Mouse (Mus musculus) forebrain, postnatal 0 days (tissue): ENCODE data around the gene Kif3b. TPM values are rescaled to one million over a fixed set of nuclear protein-coding genes. Genes with fewer than 3 reads are reported as not detected.

Experiments
- ATAC-seq: fragments of 200-750 bp; cut with Nextera tagmentation; 2 replicates; pipeline ENCODE4 v1.8.0; 2017; ENCODE audit warnings: mild to moderate bottlenecking, moderate library complexity
- DNase-seq: peaks from one replicate; pipeline ENCODE4 v3.0.0-alpha.2; 2015
- H3K27ac ChIP-seq: fragments of 300-500 bp; sonication (generic); 2 replicates; pipeline ENCODE4 v1.5.1; 2014; ENCODE audit warnings: low read depth, mild to moderate bottlenecking, antibody characterized with exemption, low read length, moderate library complexity, mixed read lengths
- H3K27me3 ChIP-seq: fragments of 300-500 bp; sonication (generic); 2 replicates; pipeline ENCODE4 v1.6.1; 2014; ENCODE audit warnings: mild to moderate bottlenecking, low read length, mixed read lengths; ENCODE audit not compliant: insufficient read depth
- H3K36me3 ChIP-seq: fragments of 300-500 bp; sonication (generic); 2 replicates; pipeline ENCODE4 v1.6.1; 2014; ENCODE audit warnings: mild to moderate bottlenecking, moderate library complexity; ENCODE audit not compliant: insufficient read depth
- H3K4me1 ChIP-seq: fragments of 300-500 bp; sonication (generic); 2 replicates; pipeline ENCODE4 v1.6.1; 2014; ENCODE audit warnings: antibody characterized with exemption; ENCODE audit not compliant: insufficient read depth
- H3K4me2 ChIP-seq: fragments of 300-500 bp; sonication (generic); 2 replicates; pipeline ENCODE4 v1.6.1; 2014; ENCODE audit warnings: low read depth, mild to moderate bottlenecking, moderate library complexity
- H3K4me3 ChIP-seq: fragments of 300-500 bp; sonication (generic); 2 replicates; pipeline ENCODE4 v1.5.1; 2014; ENCODE audit warnings: low read depth, low read length, mixed read lengths
- H3K9ac ChIP-seq: fragments of 300-500 bp; sonication (generic); 2 replicates; pipeline ENCODE4 v1.6.1; 2014; ENCODE audit warnings: mild to moderate bottlenecking
- H3K9me3 ChIP-seq: fragments of 300-500 bp; sonication (generic); 2 replicates; pipeline ENCODE4 v1.6.1; 2016; ENCODE audit warnings: low read length
- CTCF ChIP-seq: sonication (generic); IDR thresholded peaks from 2 replicates; pipeline ENCODE4 v1.5.1; 2016; ENCODE audit warnings: antibody characterized with exemption, control low read depth, low read depth
- whole genome bisulfite sequencing: fragments of 180-500 bp; shearing (Covaris S2); extraction: QIAGEN DNeasy Blood & Tissue Kit; methylation state at CpG from one replicate; pipeline ENCODE4 v1.1.7; 2014; 5-methylcytosine and 5-hydroxymethylcytosine counted together
- polyA plus RNA-seq: library from polyadenylated mRNA; unstranded; fragments of >200 nt; fragmentation: Nextera tagmentation; extraction: Ambion mirVana; gene quantifications from 2 replicates; pipeline ENCODE4 v1.2.1, GENCODE M21; 2015
- total RNA-seq: library from RNA; depleted of rRNA; stranded (reverse); fragments of >200 nt; gene quantifications from 2 replicates; pipeline ENCODE4 v1.2.3, GENCODE M21; 2014

The Kif3b gene
- total and polyA plus RNA-seq, 2 experiments from 2014 or later, result 20.6 to 62.5 TPM

DNA sequence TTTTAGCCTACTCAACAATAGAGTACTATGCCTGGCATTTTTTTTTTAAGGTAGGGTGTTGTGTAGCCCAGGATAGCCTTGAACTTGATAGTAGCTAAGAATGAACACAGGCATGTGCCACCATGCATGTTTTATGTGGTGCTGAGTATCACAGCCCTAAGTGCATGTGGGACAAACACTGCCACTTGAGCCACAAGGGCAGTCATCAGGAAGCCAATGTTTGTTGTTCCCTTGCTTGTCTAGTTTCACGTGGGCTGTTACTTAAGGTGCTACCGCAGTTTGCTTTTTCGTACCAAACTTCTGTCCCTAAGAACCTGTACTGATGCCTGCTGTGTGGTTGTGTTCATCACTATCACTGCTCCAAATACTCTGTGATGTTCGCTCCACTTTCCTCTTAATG is 27.2 kb downstream of the Kif3b start:
- no peak overlapping the region for H3K27ac ChIP-seq

DNA sequence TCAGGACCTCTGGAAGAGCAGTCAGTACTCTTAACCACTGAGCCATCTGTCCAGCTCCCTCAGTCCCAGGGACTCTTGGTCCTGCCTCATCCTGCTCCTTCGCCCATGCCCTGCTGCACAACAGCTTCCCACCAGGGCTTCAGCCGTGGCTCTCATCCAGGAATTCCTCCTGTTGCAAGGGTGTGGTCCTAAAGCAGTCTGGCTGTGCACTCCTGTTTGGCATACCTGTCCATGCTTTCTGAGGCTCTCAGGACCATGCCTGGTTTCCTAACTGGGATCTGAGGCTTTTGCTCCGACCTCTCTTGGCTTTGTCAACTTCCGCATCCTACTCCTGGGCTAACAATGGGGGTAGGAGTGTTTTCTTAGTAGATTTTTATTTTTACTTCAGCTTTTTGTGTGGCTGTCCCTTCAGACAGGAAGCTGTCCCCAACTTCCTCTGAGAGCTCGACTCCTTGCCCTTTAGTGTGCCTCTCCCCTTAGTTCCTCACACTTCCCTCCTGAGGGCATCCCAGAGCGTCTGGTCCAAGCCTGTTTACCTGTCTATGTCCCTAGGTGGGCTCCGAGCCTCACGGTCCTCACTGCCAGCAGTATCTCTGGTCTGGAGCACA is 27.9 kb downstream of the Kif3b start:
- no peak overlapping the region for H3K27ac ChIP-seq
- no peak for TF ChIP-seq CTCF
- no peak overlapping the region for H3K4me2 ChIP-seq

More for the DNA sequence above, 27.2 kb downstream of the Kif3b start:
- DNase-seq (no peak), ATAC-seq (no peak)
- no peak for TF ChIP-seq CTCF
- Histone ChIP-seq H3K9me3 (no peaks in the 10 kb centered on the region), H3K4me3 (no peak overlapping the region), H3K27me3 (no peaks in the 10 kb centered on the region), H3K36me3 (peaks cover 49% of the 10 kb centered on the region), H3K9ac (no peak overlapping the region), H3K4me2 (no peak overlapping the region), H3K4me1 (no peaks in the 10 kb centered on the region)
- 93% methylated on average over 4 of the region's 4 CpGs for WGBS

DNA sequence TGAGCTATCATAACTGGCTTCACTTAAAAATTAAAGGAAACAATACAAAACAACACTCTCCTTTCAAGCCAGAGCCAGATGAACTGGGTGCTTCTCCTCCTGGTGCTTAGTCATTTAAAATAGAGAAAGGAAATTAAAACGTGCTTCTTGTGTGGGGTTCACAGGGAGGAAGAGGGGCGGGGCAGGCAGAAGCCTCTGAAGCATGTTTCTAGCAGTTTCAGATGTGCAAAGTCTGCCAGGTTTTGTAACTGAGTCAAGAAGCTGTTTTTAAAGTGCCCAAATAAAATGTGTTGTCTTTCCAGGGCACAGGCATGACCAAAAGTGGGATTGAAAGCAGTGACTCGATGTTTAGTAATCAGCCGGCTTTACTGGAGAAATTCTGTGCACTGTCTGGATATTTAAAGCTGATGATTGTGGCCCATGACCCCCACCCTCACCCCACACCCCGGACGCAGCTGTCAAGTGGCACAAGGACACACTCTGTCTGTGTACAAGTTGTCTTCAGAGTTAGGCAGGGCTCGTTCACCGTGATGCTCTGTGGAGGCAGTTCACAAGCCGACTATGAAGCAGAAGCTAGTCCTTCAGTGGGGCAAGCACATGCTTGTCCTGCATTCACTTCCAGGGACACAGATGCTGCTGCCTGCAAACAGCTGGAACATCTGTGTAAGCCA is 34.6 kb downstream of the Kif3b start:
- ATAC-seq (no peak), DNase-seq (no peak)
- no peak for TF ChIP-seq CTCF
- Histone ChIP-seq H3K36me3 (peaks cover 68% of the 10 kb centered on the region), H3K9ac (no peak overlapping the region), H3K27me3 (no peaks in the 10 kb centered on the region), H3K9me3 (no peaks in the 10 kb centered on the region), H3K4me1 (no peaks in the 10 kb centered on the region), H3K4me3 (no peak overlapping the region), H3K4me2 (no peak overlapping the region), H3K27ac (no peak overlapping the region)
- 88% methylated on average over 9 of the region's 9 CpGs for whole genome bisulfite sequencing

More for the DNA sequence above, 27.9 kb downstream of the Kif3b start:
- no peak overlapping the region for H3K4me3 ChIP-seq
- no peaks in the 10 kb centered on the region for H3K9me3 ChIP-seq
- H3K9ac ChIP-seq, result no peak overlapping the region
- no peaks in the 10 kb centered on the region for H3K27me3 ChIP-seq
- no peak for DNase-seq
- WGBS, result 87% methylated on average over 8 of the region's 8 CpGs
- H3K36me3 ChIP-seq, result peaks cover 56% of the 10 kb centered on the region
- ATAC-seq, result no peak
- no peaks in the 10 kb centered on the region for H3K4me1 ChIP-seq

- ATAC-seq (no peak), DNase-seq (no peak)
- Histone ChIP-seq H3K36me3 (peaks cover 56% of the 10 kb centered on the region), H3K9ac (no peak overlapping the region), H3K27me3 (no peaks in the 10 kb centered on the region), H3K27ac (no peak overlapping the region), H3K4me1 (no peaks in the 10 kb centered on the region), H3K9me3 (no peaks in the 10 kb centered on the region), H3K4me2 (no peak overlapping the region), H3K4me3 (no peak overlapping the region)
- 93% methylated on average over 5 of the region's 5 CpGs for WGBS
- no peak for TF ChIP-seq CTCF
Observed at GRCm38 (mm10) chr2:153332271-153332670, 41.1 kb downstream of the Kif3b start.

- Histone ChIP-seq H3K9me3 (no peaks in the 10 kb centered on the region), H3K36me3 (peaks cover 56% of the 10 kb centered on the region), H3K4me2 (no peak overlapping the region), H3K27me3 (no peaks in the 10 kb centered on the region), H3K4me3 (no peak overlapping the region), H3K4me1 (no peaks in the 10 kb centered on the region), H3K9ac (no peak overlapping the region), H3K27ac (no peak overlapping the region)
- ATAC-seq, result no peak
- WGBS, result 93% methylated on average over 3 of the region's 3 CpGs
- DNase-seq, result no peak
- no peak for TF ChIP-seq CTCF
Observed at GRCm38 (mm10) chr2:153332981-153333380, 41.8 kb downstream of the Kif3b start.

- Histone ChIP-seq H3K36me3 (peaks cover 47% of the 10 kb centered on the region), H3K9me3 (no peaks in the 10 kb centered on the region), H3K4me1 (no peaks in the 10 kb centered on the region), H3K9ac (no peak overlapping the region), H3K4me2 (no peak overlapping the region), H3K27me3 (no peaks in the 10 kb centered on the region), H3K4me3 (no peak overlapping the region), H3K27ac (no peak overlapping the region)
- WGBS, result 89% methylated on average over 6 of the region's 6 CpGs
- ATAC-seq (no peak), DNase-seq (no peak)
- no peak for TF ChIP-seq CTCF
Observed at GRCm38 (mm10) chr2:153333822-153334232, 42.6 kb downstream of the Kif3b start.

DNA sequence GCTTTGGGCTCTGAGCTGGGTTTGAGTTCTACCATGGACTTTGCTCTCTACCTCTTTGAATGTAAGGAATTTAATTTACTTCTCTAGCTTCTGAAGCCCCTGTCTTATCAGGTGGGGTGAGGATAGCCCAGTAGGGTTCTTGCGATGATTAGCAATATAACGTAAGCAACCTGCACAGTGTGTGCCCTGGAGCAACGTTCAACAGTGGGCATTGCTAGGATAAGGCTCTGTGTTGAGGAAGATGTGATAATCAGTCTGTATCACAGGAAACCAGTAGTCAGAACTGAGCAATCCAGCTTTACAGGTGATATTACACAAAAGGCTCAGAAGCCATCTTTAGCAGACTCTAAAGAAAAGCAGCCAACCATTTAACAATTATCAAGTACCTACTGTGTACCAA is 43.1 kb downstream of the Kif3b start:
- no peak overlapping the region for H3K4me3 ChIP-seq
- 89% methylated on average over 3 of the region's 3 CpGs for WGBS

More for the DNA sequence above, 43.1 kb downstream of the Kif3b start:
- Histone ChIP-seq H3K4me2 (no peak overlapping the region), H3K36me3 (peaks cover 44% of the 10 kb centered on the region), H3K27ac (no peak overlapping the region), H3K9me3 (no peaks in the 10 kb centered on the region), H3K9ac (no peak overlapping the region), H3K4me1 (no peaks in the 10 kb centered on the region), H3K27me3 (no peaks in the 10 kb centered on the region)
- no peak for TF ChIP-seq CTCF
- no peak for ATAC-seq
- no peak for DNase-seq
